Mouse (Mus musculus): ENCODE measurements around the gene Olfr1306. TPM values are rescaled to one million over a fixed set of nuclear protein-coding genes. Genes with fewer than 3 reads are reported as not detected.

Gene Olfr1306
- not detected in 2 replicates for polyA plus RNA-seq (2012; rRNA removed)

DNA sequence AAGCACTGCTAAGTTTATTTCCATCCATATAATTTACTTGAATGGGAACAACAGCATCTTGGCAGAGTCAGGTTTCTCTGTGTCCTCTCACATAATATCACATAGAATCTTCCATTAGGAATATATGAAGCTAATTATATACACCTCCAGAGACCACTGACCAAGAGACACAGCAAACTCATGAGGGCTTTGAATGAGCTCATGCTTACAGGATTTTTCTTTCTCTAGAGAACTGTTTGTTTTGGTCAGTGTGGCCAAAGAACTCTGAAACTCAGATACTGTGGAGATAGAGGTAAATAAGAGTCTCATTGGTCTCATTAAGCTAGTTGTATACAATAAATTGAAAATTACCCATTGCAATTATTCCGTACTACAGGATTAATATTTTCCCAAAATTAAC is at the start of gene Olfr1306:
Olfr1306 (minus strand) TSS at position 101 of the 400 bp plus-strand sequence.
- TF ChIP-seq POLR2A (IDR thresholded peaks at IDR 0.05; ENCODE audit: borderline replicate concordance, extremely low read depth, insufficient read depth, insufficient read length, poor library complexity, severe bottlenecking) (no peak), CTCF (IDR thresholded peaks at IDR 0.05; ENCODE audit: borderline replicate concordance, extremely low read depth, insufficient read depth, insufficient read length) (no peak)

GRCm38 (mm10) chr2:111964844-111965243 is 48.8 kb upstream of the Olfr1306 start, which contains the start of gene Olfr1308:
Gene Olfr1308 (minus strand): TSS chr2:111964944.
- DNase-seq (ENCODE audit: low read depth): no peak
- no peak for TF ChIP-seq POLR2A (IDR thresholded peaks at IDR 0.05; ENCODE audit: borderline replicate concordance, extremely low read depth, insufficient read depth, insufficient read length, poor library complexity, severe bottlenecking)
- no peak for TF ChIP-seq CTCF (IDR thresholded peaks at IDR 0.05; ENCODE audit: borderline replicate concordance, extremely low read depth, insufficient read depth, insufficient read length)

More for the DNA sequence above, at the start of gene Olfr1306:
- no peak for DNase-seq (ENCODE audit: low read depth)

DNA sequence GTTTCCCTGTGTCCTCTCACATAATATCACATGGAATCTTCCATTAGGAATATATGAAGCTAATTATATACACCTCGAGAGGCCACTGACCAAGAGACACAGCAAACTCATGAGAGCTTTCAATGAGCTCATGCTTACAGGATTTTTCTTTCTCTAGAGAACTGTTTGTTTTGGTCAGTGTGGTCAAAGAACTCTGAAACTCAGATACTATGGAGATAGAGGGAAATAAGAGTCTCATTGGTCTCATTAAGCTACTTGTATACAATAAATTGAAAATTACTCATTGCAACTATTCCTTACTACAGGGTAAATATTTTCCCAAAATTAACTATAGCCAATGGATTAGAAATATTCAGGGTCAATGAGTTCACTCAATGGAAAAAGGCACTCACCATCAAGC is 33.3 kb upstream of the Olfr1306 start, which contains the start of gene Olfr1307:
Olfr1307 (minus strand) TSS at position 101 of the 400 bp plus-strand sequence.
- no peak for TF ChIP-seq POLR2A (IDR thresholded peaks at IDR 0.05; ENCODE audit: borderline replicate concordance, extremely low read depth, insufficient read depth, insufficient read length, poor library complexity, severe bottlenecking)
- TF ChIP-seq CTCF (IDR thresholded peaks at IDR 0.05; ENCODE audit: borderline replicate concordance, extremely low read depth, insufficient read depth, insufficient read length): no peak

DNA sequence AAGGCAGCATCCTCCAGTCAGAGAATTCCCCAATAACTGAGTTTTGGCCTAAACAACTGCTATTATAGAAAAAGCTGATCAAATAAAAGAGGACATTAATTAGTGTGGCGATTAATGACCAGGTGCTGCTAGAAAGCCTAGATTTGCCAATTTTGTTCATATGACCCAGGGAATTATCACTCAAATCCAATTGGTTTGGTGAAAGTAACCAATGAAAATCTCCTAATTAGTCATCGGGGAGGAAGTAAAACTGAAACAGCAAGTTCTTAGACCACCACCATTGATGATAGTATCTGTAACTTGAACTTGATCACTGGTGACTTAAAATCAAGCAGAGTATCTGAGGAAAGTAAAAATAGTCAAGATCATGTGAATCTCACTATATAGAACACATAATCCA is 39.0 kb downstream of the Olfr1306 start, which contains the start of gene Olfr1305:
Olfr1305 (minus strand) TSS at position 101 of the 400 bp plus-strand sequence.
- DNase-seq (ENCODE audit: low read depth): no peak
- no peak for TF ChIP-seq POLR2A (IDR thresholded peaks at IDR 0.05; ENCODE audit: borderline replicate concordance, extremely low read depth, insufficient read depth, insufficient read length, poor library complexity, severe bottlenecking)
- TF ChIP-seq CTCF (IDR thresholded peaks at IDR 0.05; ENCODE audit: borderline replicate concordance, extremely low read depth, insufficient read depth, insufficient read length): no peak

More for the DNA sequence above, 33.3 kb upstream of the Olfr1306 start, which contains the start of gene Olfr1307:
- DNase-seq (ENCODE audit: low read depth): no peak

Other genes starting within 250 kb of the Olfr1306 start
- not detected in 2 replicates for gene Olfr1301, start 165.3 kb downstream of the Olfr1306 start, polyA plus RNA-seq (2012; rRNA removed)
- gene Olfr1302, start 138.8 kb downstream of the Olfr1306 start, polyA plus RNA-seq (2012; rRNA removed): not detected in 2 replicates
- not detected in 2 replicates for gene Olfr1303, start 95.9 kb downstream of the Olfr1306 start, polyA plus RNA-seq (2012; rRNA removed)
- gene Olfr1305, start 39.1 kb downstream of the Olfr1306 start, polyA plus RNA-seq (2012; rRNA removed): not detected in 2 replicates
- not detected in 2 replicates for gene Olfr1307, start 33.2 kb upstream of the Olfr1306 start, polyA plus RNA-seq (2012; rRNA removed)
- gene Olfr1308, start 48.7 kb upstream of the Olfr1306 start, polyA plus RNA-seq (2012; rRNA removed): not detected in 2 replicates
- gene Olfr1309, start 74.0 kb upstream of the Olfr1306 start, polyA plus RNA-seq (2012; rRNA removed): not detected in 2 replicates
- gene Olfr1310, start 96.4 kb upstream of the Olfr1306 start, polyA plus RNA-seq (2012; rRNA removed): not detected in 2 replicates
- not detected in 2 replicates for gene Olfr1311, start 108.1 kb upstream of the Olfr1306 start, polyA plus RNA-seq (2012; rRNA removed)
- gene Olfr1312, start 134.0 kb upstream of the Olfr1306 start, polyA plus RNA-seq (2012; rRNA removed): 0.03 TPM in 1 of 2 replicates, not detected in the other
- gene Olfr1313, start 161.6 kb upstream of the Olfr1306 start, polyA plus RNA-seq (2012; rRNA removed): not detected in 2 replicates
- not detected in 2 replicates for gene Olfr1314, start 180.5 kb upstream of the Olfr1306 start, polyA plus RNA-seq (2012; rRNA removed)
- not detected in 2 replicates for gene Olfr1315-ps1, start 199.2 kb upstream of the Olfr1306 start, polyA plus RNA-seq (2012; rRNA removed)
- 0.01 and 0.05 TPM in 2 replicates for gene Olfr1316, start 218.7 kb upstream of the Olfr1306 start, polyA plus RNA-seq (2012; rRNA removed)
- gene Olfr1317, start 224.1 kb upstream of the Olfr1306 start, polyA plus RNA-seq (2012; rRNA removed): not detected in 2 replicates
- gene Olfr1318, start 237.9 kb upstream of the Olfr1306 start, polyA plus RNA-seq (2012; rRNA removed): not detected in 2 replicates

Measured in brain, embryonic 14.5 days (tissue).